Mouse (Mus musculus) hindbrain, embryonic 16.5 days (tissue): ENCODE data around the gene Tnfaip1. TPM values are rescaled to one million over a fixed set of nuclear protein-coding genes. Genes with fewer than 3 reads are reported as not detected.
"Not testable (repeated sequence)": the region's sequence is repeated elsewhere in the genome, so short reads cannot be mapped to it uniquely, and the experiment has no call there.

Source experiments
- ATAC-seq: fragments of 200-750 bp; cut with Nextera tagmentation; 2 replicates; pipeline ENCODE4 v1.8.0; 2017; ENCODE audit warnings: moderate TSS enrichment, moderate library complexity
- H3K27ac ChIP-seq: fragments of 300-500 bp; sonication (generic); 2 replicates; pipeline ENCODE4 v1.5.1; 2014; ENCODE audit warnings: low read depth, mild to moderate bottlenecking, control low read depth, low read length, moderate library complexity
- H3K27me3 ChIP-seq: fragments of 300-500 bp; sonication (generic); replicated peaks from 2 replicates; pipeline ENCODE4 v1.6.1; 2014; ENCODE audit warnings: low read length; ENCODE audit not compliant: control insufficient read depth, insufficient read depth
- H3K36me3 ChIP-seq: fragments of 300-500 bp; sonication (generic); 2 replicates; pipeline ENCODE4 v1.6.1; 2014; ENCODE audit warnings: mild to moderate bottlenecking, low read length, moderate library complexity, mixed read lengths; ENCODE audit not compliant: control insufficient read depth, insufficient read depth
- H3K4me1 ChIP-seq: fragments of 300-500 bp; sonication (generic); 2 replicates; pipeline ENCODE4 v1.6.1; 2014; ENCODE audit warnings: low read depth, low read length; ENCODE audit not compliant: control insufficient read depth, insufficient read depth
- H3K4me2 ChIP-seq: fragments of 300-500 bp; sonication (generic); 2 replicates; pipeline ENCODE4 v1.6.1; 2014; ENCODE audit warnings: mild to moderate bottlenecking, low read length, control low read depth, moderate library complexity
- H3K4me3 ChIP-seq: fragments of 300-500 bp; sonication (generic); 2 replicates; pipeline ENCODE4 v1.5.1; 2014; ENCODE audit warnings: mild to moderate bottlenecking, low read length, control low read depth, moderate library complexity
- H3K9ac ChIP-seq: fragments of 300-500 bp; sonication (generic); 2 replicates; pipeline ENCODE4 v1.6.1; 2014; ENCODE audit warnings: low read depth, mild to moderate bottlenecking, control low read depth, low read length, moderate library complexity
- H3K9me3 ChIP-seq: fragments of 300-500 bp; sonication (generic); 2 replicates; pipeline ENCODE4 v1.6.1; 2014; ENCODE audit warnings: mild to moderate bottlenecking, low read length, moderate library complexity; ENCODE audit not compliant: control insufficient read depth
- WGBS: fragments of 180-500 bp; shearing (Covaris S2); extraction: QIAGEN DNeasy Blood & Tissue Kit; methylation state at CpG from one replicate; pipeline ENCODE4 v1.1.7; 2014; 5-methylcytosine and 5-hydroxymethylcytosine counted together
- polyA plus RNA-seq: library from polyadenylated mRNA; unstranded; fragments of >200 nt; fragmentation: Nextera tagmentation; extraction: Ambion mirVana; gene quantifications from 2 replicates; pipeline ENCODE4 v1.2.1, GENCODE M21; 2015

Tnfaip1 gene
- polyA plus RNA-seq, 1 experiment from 2014 or later: 69.3 TPM

DNA sequence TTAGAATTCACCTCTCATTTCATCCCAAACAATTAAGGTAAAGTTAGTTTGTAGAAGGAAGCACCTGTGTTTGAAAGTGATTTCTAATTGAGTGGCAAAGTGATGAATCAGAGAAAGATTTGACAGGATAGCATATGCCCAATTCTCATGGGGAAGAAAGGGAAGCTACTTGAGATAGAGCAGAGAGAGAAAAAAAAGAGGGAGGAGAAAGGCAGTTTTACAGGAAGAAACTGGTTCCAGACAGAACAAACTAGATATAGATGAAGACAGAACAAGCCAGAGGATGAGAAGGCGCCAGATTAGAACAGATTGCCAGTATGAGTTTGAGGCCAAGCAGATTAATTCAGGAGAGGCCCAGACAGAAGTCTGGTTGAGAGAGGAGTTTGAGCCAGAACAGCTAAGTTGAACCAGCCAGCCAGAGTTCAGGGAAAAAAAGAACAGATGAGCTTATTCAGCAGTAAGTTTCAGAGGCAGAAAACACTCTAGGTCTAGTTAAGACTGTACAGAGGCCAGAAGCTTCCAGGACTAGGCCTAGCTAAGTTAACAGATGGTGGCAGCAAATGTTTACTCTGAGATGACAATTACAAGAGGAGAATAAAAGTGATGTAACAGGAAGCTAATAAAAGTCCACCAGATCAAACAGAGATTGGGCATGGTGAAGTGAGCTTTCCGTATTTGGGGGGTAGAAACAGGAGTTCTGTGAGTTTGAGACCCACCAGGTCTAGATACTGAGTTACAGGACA lies 11.8 kb upstream of the Tnfaip1 start:
- 96% methylated on average over 2 of the region's 2 CpGs for WGBS
- Histone ChIP-seq H3K27ac (no peak overlapping the region), H3K9ac (no peak overlapping the region), H3K27me3 (no peaks in the 10 kb centered on the region), H3K4me1 (peaks cover 13% of the 10 kb centered on the region), H3K36me3 (peaks cover 5% of the 10 kb centered on the region), H3K9me3 (no peaks in the 10 kb centered on the region), H3K4me2 (no peak overlapping the region), H3K4me3 (no peak overlapping the region)
- no peak for ATAC-seq

DNA sequence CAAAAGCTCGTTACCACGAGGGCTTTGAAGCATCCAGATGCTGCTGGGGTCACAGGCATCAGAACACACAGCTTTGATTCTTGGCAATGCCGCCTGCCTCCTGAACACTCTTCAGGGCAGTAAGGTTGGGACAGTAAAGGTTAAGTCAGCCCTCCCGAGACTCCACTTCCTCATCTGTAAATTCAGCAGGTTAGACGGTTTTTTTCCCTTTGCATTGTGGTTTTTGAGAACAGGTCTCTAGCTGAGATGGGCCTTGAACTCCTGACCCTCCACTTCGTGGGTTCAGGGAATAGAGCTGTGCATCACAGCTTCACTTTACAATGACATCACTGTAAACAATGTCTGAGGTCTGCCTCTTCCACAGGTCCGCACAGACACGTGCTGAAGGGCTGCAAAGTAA lies 9.0 kb upstream of the Tnfaip1 start:
- no peak overlapping the region for H3K9ac ChIP-seq
- no peak for ATAC-seq
- peaks cover 11% of the 10 kb centered on the region for H3K4me1 ChIP-seq
- no peaks in the 10 kb centered on the region for H3K9me3 ChIP-seq
- no peak overlapping the region for H3K27ac ChIP-seq
- no peak overlapping the region for H3K4me3 ChIP-seq
- peaks cover 17% of the 10 kb centered on the region for H3K36me3 ChIP-seq
- H3K27me3 ChIP-seq: no peaks in the 10 kb centered on the region
- WGBS: 80% methylated on average over 8 of the region's 8 CpGs
- H3K4me2 ChIP-seq: no peak overlapping the region

DNA sequence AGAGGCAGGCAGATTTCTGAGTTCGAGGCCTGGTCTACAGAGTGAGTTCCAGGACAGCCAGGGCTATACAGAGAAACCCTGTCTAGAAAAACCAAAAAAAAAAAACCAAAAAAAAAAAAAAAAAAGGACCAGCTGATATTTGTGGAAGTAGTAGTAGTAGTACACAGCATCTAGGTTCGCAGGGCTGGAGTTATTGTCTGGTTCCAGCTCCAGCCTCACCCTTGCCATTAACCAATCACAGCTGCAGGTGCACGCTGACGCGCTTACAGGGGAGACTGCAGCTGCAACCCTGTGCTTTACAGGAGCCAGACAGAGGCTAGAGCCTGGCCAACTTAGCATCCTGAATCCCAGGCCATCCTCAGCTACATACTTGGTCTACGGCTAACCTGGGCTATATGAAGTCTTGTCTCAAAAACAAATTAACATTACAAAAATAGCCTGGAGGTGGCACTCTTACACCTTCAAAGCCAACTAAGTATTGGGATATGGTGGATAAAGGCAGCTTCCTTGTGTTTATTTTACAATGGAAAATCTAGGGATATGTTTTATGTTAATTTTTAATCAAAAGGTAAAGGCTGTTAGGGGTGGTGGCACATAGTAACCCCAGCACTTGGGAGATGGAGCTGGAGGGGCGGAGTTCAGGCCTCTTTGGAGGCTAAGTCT lies 8.4 kb upstream of the Tnfaip1 start:
- Histone ChIP-seq H3K4me3 (no peak overlapping the region), H3K9me3 (no peaks in the 10 kb centered on the region), H3K4me2 (no peak overlapping the region), H3K36me3 (peaks cover 17% of the 10 kb centered on the region), H3K4me1 (peaks cover 9% of the 10 kb centered on the region), H3K27ac (no peak overlapping the region), H3K27me3 (no peaks in the 10 kb centered on the region), H3K9ac (no peak overlapping the region)
- no peak for ATAC-seq
- 96% methylated on average over 7 of the region's 7 CpGs for WGBS

DNA sequence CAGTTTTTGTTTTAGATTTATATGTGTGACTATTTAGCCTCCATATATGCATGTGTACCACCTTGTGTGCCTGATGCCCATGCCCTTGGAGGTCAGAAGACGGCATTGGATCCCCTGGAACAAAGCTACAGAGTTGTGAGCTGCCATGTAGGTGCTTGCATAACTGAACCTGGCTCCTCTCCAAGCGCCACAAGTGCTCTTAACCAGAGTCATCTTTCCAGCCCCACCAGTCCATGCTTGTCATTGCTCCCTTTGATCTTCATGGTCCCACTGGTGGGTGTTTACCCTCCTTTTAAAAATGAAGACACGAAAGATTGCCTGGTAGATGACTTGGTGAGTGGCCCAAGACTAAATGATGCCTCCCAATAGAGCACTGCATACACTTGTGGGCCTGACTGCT lies 4.2 kb upstream of the Tnfaip1 start:
- ATAC-seq: no peak
- Histone ChIP-seq H3K4me1 (peaks cover 11% of the 10 kb centered on the region), H3K9ac (no peak overlapping the region), H3K4me2 (no peak overlapping the region), H3K4me3 (no peak overlapping the region), H3K27ac (no peak overlapping the region), H3K9me3 (no peaks in the 10 kb centered on the region), H3K27me3 (no peaks in the 10 kb centered on the region), H3K36me3 (peaks cover 17% of the 10 kb centered on the region)
- 92% methylated on average over 3 of the region's 3 CpGs for WGBS

DNA sequence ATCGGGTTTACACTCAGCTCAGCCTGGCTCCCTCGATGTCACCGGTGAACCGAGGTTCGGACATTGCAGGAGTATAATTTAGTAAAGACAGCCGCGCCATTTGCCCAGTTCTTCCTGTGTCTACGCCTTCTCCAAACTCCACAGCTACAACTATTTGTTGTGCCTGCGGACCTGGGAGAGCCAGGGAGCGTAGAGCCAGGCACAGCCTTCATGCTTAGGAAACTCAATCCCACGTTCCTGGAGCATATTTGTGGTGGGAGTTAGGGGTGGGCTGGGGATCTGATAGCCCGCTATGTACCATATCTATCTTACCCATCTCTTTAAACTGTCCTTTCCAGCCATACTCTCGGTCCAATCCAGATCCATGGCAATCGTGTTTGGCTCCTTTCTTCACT lies 555 bp upstream of the Tnfaip1 start:
- ATAC-seq: no peak
- Histone ChIP-seq H3K36me3 (peaks cover 10% of the 10 kb centered on the region), H3K4me2 (peak overlapping the region; percentile 86), H3K4me1 (peaks cover 26% of the 10 kb centered on the region), H3K4me3 (peak overlapping the region; percentile 59), H3K27ac (peak overlapping the region; percentile 75), H3K27me3 (no peaks in the 10 kb centered on the region), H3K9me3 (no peaks in the 10 kb centered on the region), H3K9ac (peak overlapping the region; percentile 73)
- WGBS: 2% methylated on average over 14 of the region's 14 CpGs

DNA sequence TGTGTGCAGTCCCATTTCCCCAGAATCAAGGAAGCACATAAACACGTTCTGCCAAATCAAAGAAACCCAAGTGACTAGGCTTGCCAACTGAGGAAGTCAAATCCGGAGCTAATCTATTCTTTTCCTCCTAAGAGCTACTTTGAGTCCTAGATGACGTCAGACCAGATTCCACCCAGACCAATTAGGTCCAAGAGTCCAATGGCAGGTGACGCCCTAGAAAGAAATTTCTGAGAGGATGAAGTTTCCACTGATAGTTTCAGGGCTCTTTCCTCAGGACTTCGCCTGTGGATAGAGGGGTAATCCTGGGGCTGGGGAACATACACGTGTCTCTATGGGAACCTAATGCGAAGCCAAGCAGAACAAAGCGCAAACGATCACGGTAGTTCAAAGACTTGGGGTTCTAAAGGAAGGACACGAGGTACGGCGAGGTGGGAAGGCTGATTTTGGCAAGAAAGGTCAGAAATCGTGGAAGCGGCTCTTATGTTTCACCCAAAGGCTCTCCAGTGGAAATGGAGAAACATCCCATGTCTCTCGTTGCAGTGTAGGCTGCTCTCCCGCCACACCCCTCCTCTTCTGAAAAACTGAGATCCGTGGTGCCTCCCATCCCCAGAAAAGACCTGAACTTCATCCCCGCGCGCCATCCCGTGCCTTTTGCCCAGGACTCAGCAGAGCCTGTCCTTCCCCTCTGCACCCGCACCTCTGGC lies 604 bp downstream of the Tnfaip1 start:
- Histone ChIP-seq H3K9me3 (no peaks in the 10 kb centered on the region), H3K27me3 (no peaks in the 10 kb centered on the region), H3K4me1 (peaks cover 26% of the 10 kb centered on the region), H3K4me3 (peak overlapping the region; percentile 59), H3K36me3 (peaks cover 3% of the 10 kb centered on the region), H3K27ac (peak overlapping the region; percentile 89), H3K4me2 (peak overlapping the region; percentile 67), H3K9ac (peak overlapping the region; percentile 81)
- WGBS: under 1% methylated on average over 23 of the region's 23 CpGs
- ATAC-seq: 0 out of 2 replicates have a peak, but pooled peaks have one; percentile 1

DNA sequence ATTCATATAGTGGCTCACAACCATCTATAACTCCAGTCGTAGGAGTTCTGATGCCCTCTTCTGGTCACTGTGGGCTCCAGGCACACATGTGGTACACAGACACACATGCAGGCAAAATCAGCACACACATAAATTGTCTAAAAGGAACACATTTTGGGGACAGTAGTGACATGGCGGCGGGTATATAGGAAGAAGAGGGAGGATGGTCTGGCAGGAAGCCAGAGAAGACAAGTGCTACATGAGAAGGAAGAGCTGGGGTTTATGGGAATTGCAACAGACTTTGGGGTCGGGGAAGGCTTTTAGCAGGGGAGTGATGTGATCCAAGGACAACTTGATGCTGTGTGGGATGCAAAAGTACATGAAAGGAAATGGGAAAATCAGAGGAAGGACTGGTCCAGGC lies 1.6 kb downstream of the Tnfaip1 start:
- no peak overlapping the region for H3K9ac ChIP-seq

DNA sequence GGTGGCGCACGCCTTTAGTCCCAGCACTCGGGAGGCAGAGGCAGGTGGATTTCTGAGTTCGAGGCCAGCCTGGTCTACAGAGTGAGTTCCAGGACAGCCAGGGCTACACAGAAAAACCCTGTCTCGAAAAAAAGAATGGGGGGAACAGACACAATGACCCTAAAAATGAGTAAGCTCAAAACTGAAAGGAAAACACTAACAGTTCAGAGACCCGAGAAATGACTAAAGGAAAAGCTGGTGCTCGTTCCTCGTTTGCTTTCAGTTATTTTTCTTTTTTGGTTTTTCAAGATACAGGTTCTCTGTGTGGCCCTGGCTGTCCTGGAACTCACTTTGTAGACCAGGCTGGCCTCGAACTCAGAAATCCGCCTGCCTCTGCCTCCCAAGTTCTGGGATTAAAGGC lies 4.6 kb downstream of the Tnfaip1 start:
- 93% methylated on average over 10 of the region's 10 CpGs for WGBS

More for the DNA sequence above, 1.6 kb downstream of the Tnfaip1 start:
- H3K9me3 ChIP-seq: no peaks in the 10 kb centered on the region
- no peak overlapping the region for H3K4me3 ChIP-seq
- no peak for ATAC-seq
- H3K27me3 ChIP-seq: no peaks in the 10 kb centered on the region
- peaks cover 26% of the 10 kb centered on the region for H3K4me1 ChIP-seq
- peak overlapping the region; percentile 67 for H3K4me2 ChIP-seq
- 90% methylated on average over 4 of the region's 4 CpGs for WGBS
- peaks cover 8% of the 10 kb centered on the region; the same call in 1 of the 2 replicates for H3K36me3 ChIP-seq
- H3K27ac ChIP-seq: no peak overlapping the region

DNA sequence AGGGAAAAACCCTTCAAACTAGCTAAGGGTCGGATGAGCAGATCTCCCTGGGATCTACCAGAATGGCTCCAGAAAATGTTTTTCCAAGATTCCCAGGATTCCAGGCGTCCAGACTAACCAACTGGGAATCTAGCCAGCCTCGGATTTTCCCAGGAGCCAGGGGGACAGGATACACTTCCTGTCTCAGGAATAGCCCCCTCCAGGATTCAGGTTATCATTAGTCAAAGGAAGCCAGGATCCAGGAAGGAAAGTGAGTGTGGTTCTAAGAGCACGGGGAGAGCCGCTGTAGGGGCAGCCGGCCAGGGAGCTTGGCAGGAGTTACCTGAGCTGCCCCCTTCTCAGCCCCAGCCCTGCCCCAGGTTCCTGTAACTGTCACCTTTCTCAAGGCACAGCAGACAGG lies 5.1 kb downstream of the Tnfaip1 start:
- Histone ChIP-seq H3K9ac (no peak overlapping the region), H3K27me3 (no peaks in the 10 kb centered on the region), H3K27ac (peak overlapping the region; percentile 39; the same call in 1 of the 2 replicates), H3K9me3 (no peaks in the 10 kb centered on the region), H3K4me1 (peaks cover 15% of the 10 kb centered on the region), H3K4me2 (no peak overlapping the region), H3K4me3 (no peak overlapping the region), H3K36me3 (peaks cover 33% of the 10 kb centered on the region)
- WGBS: 77% methylated on average over 6 of the region's 6 CpGs
- ATAC-seq: no peak

More for the DNA sequence above, 4.6 kb downstream of the Tnfaip1 start:
- H3K4me2 ChIP-seq, H3K4me3 ChIP-seq, H3K27me3 ChIP-seq, ATAC-seq, H3K9me3 ChIP-seq, H3K27ac ChIP-seq, H3K9ac ChIP-seq: not testable (repeated sequence)
- Histone ChIP-seq H3K4me1 (peaks cover 15% of the 10 kb centered on the region), H3K36me3 (peaks cover 29% of the 10 kb centered on the region)
